Mouse (Mus musculus) T-helper 17 cell (primary cell): ENCODE measurements around the gene Sap18b.
"Not testable (repeated sequence)": the region's sequence is repeated elsewhere in the genome, so short reads cannot be mapped to it uniquely, and the experiment has no call there.

ENCODE experiments used
- in situ Hi-C, 2 experiments: fragments of 300-600 bp; cut with MboI, MseI; formaldehyde crosslinking; loops; 1 replicate in 1 of 2; 2 replicates in 1 of 2; pipeline ENCODE4 v1.15.1; 2025; ENCODE audit warnings: high pct_unique_total_duplicates in 2 of 2

The Sap18b gene

DNA sequence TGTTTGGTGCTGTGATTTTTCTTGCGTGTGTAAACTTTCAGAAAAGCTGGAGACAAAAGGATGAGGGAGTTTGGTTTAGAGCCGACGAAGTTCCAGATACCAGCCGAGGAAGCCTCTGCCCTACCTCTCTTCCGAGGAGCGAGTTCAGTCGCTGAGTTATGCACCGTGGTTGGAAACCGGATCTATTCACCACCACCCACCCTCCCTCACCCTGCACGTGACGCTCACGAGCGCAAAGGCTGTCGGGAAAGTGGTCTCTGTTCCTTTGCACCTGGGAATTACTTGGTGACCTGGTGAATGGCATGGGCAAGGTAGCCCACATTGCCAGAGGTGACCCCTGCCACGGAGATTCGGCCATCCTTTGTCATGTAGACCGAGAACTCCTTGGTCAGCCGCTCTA is 39.7 kb downstream of the Sap18b start:
- in situ Hi-C loops: not testable (repeated sequence)

DNA sequence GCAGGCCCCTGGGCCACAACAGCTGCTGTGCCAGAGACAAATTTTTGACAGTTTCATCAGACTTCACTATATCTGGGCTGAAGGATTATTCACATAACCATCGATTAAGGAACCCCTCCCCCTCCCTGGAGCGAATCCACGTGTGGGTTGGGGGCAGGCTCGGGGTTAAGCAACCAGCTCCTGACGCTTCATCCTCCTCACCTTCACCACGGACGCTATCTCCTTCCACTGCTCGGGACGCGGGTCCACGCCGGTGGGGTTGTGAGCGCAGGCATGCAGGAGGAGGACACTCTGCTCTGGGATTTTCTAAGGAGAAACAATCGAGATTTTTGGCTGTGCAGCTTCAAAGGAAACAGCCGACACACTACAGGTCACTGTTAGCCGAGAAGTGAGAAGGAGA is 46.5 kb downstream of the Sap18b start:
- in situ Hi-C loops: no loop called here

DNA sequence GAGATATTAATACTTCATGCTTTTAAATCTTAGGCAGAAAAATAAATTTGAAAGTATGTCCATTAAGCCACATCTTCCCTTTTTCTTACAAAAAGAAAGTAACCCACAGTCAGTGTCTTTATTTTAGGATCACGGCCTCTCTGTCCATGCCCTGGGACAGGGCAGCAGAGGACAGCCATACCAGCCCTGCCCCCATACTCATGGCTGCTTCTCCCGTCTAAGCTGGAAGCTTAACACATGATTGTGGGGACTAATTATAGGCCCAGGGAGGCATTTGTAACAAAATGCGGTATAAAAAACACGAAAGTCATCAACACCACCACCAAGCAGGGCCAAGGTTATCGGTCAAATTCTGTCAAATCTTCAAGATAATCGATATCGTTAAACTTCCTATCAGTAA is 50.1 kb downstream of the Sap18b start:
- in situ Hi-C loops: no loop called here
